In the genomic region with DNA sequence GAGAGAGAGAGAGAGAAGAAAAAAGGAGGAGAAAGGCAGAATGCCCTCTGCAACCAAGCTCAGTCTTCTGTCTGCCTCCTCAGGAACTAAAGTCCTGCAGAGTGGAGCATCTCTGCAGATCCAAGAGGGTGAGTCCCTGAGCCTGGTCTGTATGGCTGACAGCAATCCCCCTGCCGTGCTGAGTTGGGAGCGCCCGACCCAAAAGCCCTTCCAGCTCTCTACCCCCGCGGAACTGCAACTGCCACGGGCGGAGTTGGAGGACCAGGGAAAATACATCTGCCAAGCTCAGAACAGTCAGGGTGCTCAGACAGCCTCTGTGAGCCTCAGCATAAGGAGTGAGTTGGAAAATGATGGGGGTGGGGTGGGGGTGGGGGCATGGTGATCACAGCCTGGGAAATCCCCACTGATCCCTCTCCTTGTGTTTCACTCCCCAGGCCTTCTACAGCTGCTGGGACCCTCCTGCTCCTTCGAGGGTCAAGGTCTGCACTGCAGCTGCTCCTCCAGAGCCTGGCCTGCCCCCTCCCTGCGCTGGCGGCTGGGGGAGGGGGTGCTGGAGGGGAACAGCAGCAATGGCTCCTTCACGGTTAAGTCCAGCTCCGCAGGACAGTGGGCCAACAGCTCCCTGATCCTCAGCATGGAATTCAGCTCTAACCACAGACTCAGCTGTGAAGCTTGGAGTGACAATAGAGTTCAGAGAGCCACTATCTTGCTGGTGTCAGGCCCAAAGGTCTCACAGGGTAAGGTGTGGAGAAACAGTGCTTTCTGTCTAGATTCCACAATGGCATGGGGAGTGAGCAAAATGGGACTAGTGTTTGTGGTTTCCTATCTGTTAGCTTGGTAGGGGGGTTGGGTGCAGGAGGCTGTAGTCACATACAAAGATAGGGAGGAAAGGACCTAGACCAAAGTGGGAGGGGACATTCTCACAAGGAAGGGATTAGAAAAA, we compare ENCODE assay signal across 9 mouse cellular contexts. TPM values are rescaled to one million over a fixed set of nuclear protein-coding genes. Genes with fewer than 3 reads are reported as not detected.
DNase-seq lines count a peak whose midpoint lies in the region; ATAC-seq lines count a peak whose summit lies in the region.
"Had no signal": no experiment of that assay in that cellular context is flagged by ENCODE, and none has a peak within 500 bp of the region (broad histone marks: within the 10 kb centered on the region; RNA-seq: fewer than 3 reads in every experiment).

No protein-coding gene starts in this region.

- H3K9me3 ChIP-seq in embryonic facial prominence, embryonic 13.5 days, result no peaks in the 10 kb centered on the region
- H3K9me3 ChIP-seq: lung, embryonic 15.5 days had no signal

- H3K27ac ChIP-seq in embryonic facial prominence, embryonic 13.5 days, result no peak overlapping the region
- H3K27ac ChIP-seq: lung, embryonic 15.5 days had no signal

- no peak overlapping the region for H3K4me3 ChIP-seq in embryonic facial prominence, embryonic 13.5 days
- H3K4me3 ChIP-seq: lung, embryonic 15.5 days had no signal

- no peaks in the 10 kb centered on the region for H3K36me3 ChIP-seq in embryonic facial prominence, embryonic 13.5 days
- H3K36me3 ChIP-seq: lung, embryonic 15.5 days had no signal

- no peaks in the 10 kb centered on the region for H3K27me3 ChIP-seq in embryonic facial prominence, embryonic 13.5 days
- H3K27me3 ChIP-seq: lung, embryonic 15.5 days had no signal

- H3K4me1 ChIP-seq in embryonic facial prominence, embryonic 13.5 days, result no peaks in the 10 kb centered on the region
- H3K4me1 ChIP-seq: lung, embryonic 15.5 days had no signal

- intact Hi-C loops in left cerebral cortex, postnatal 36 days (cut with DNase I), result no loop called here

- DNase-seq in left cerebral cortex, postnatal 36 days (ENCODE audit: low spot score in 2 of 2), result peak; percentile 4 to 10
- DNase-seq in left cerebral cortex, adult 11 months (ENCODE audit: low spot score), result no peak
- DNase-seq in brain, adult 2 months (ENCODE audit: low read depth, low spot score), result peak; percentile 7
- no peak for DNase-seq in ovary, adult 18-20 months (ENCODE audit: low spot score)
- no peak for DNase-seq in c-Kit-positive CD71-positive TER-119-positive erythroid progenitor cells, embryonic 14.5 days (ENCODE audit: low spot score)
- DNase-seq in adipocyte (ENCODE audit: low spot score), result no peak

- 4% methylated on average over 12 of the region's 12 CpGs for WGBS in embryonic facial prominence, embryonic 13.5 days

- peak overlapping the region; percentile 21; the same call in 1 of the 2 replicates for H3K9ac ChIP-seq in embryonic facial prominence, embryonic 13.5 days
- H3K9ac ChIP-seq: lung, embryonic 15.5 days had no signal

- ATAC-seq in embryonic facial prominence, embryonic 13.5 days (ENCODE audit: insufficient number of reproducible peaks, insufficient read depth, low FRiP score, low TSS enrichment, low read depth), result no peak
- ATAC-seq in megakaryocyte progenitor cell, adult 5-6 weeks (replicated peaks; ENCODE audit: poor library complexity), result peak; percentile 43

- peak overlapping the region; percentile 24 for H3K4me2 ChIP-seq in embryonic facial prominence, embryonic 13.5 days
- H3K4me2 ChIP-seq: lung, embryonic 15.5 days had no signal

RNA-seq across cellular contexts. Expression of a gene that starts 4.0 kb away (rescaled TPM):
- total RNA-seq in left cerebral cortex, postnatal 36 days (2021), result under 1 TPM; 0.36 to 0.72 TPM
- 0.14 and 0.28 TPM in 2 replicates for polyA plus RNA-seq in embryonic facial prominence, embryonic 13.5 days (2015; fragmentation: Nextera tagmentation; extraction: Ambion mirVana)
- total RNA-seq in megakaryocyte progenitor cell, adult 5-6 weeks (2015), result 24.3 and 26.3 TPM in 2 replicates
- 24.8 and 24.9 TPM in 2 replicates for total RNA-seq in megakaryocyte progenitor cell, adult 5-6 weeks (2017)

RNA-seq across cellular contexts. Expression of a gene that starts 42.1 kb away (rescaled TPM):
- 10 to 100 TPM; 18.5 to 23.6 TPM for total RNA-seq in left cerebral cortex, postnatal 36 days (2021)
- polyA plus RNA-seq in embryonic facial prominence, embryonic 13.5 days (2015; fragmentation: Nextera tagmentation; extraction: Ambion mirVana), result 12.8 and 14.1 TPM in 2 replicates
- 26.5 and 26.8 TPM in 2 replicates for total RNA-seq in megakaryocyte progenitor cell, adult 5-6 weeks (2015)
- 19.4 and 19.7 TPM in 2 replicates for total RNA-seq in megakaryocyte progenitor cell, adult 5-6 weeks (2017)

RNA-seq across cellular contexts. Expression of a gene that starts 52.8 kb away (rescaled TPM):
- total RNA-seq in left cerebral cortex, postnatal 36 days (2021), result not detected
- polyA plus RNA-seq in embryonic facial prominence, embryonic 13.5 days (2015; fragmentation: Nextera tagmentation; extraction: Ambion mirVana), result 0.12 TPM in 1 of 2 replicates, not detected in the other
- total RNA-seq in megakaryocyte progenitor cell, adult 5-6 weeks (2015), result 17.2 and 23.0 TPM in 2 replicates
- 11.7 and 15.4 TPM in 2 replicates for total RNA-seq in megakaryocyte progenitor cell, adult 5-6 weeks (2017)

Comparison
In these comparisons a context has a peak if more than half of its experiments do, and no peak if none do; other contexts are left out.
1. DNase-seq: peak in left cerebral cortex, postnatal 36 days (2 of 2) and brain, adult 2 months (single experiment); none in left cerebral cortex, adult 11 months (single experiment), ovary, adult 18-20 months (single experiment), c-Kit-positive CD71-positive TER-119-positive erythroid progenitor cells, embryonic 14.5 days (single experiment) and adipocyte (single experiment).
2. RNA of a gene that starts 4.0 kb away (total RNA-seq): 24.3 to 26.3 TPM in megakaryocyte progenitor cell, adult 5-6 weeks; 0.36 to 0.72 TPM in left cerebral cortex, postnatal 36 days; every median in the first group is over 10 times any median in the second.
3. RNA of a gene that starts 52.8 kb away (total RNA-seq): 11.7 to 23.0 TPM in megakaryocyte progenitor cell, adult 5-6 weeks; not detected in left cerebral cortex, postnatal 36 days; every median in the first group is over 10 times any median in the second.